Mouse (Mus musculus): Measurements from ENCODE around the gene Wscd2.

DNA sequence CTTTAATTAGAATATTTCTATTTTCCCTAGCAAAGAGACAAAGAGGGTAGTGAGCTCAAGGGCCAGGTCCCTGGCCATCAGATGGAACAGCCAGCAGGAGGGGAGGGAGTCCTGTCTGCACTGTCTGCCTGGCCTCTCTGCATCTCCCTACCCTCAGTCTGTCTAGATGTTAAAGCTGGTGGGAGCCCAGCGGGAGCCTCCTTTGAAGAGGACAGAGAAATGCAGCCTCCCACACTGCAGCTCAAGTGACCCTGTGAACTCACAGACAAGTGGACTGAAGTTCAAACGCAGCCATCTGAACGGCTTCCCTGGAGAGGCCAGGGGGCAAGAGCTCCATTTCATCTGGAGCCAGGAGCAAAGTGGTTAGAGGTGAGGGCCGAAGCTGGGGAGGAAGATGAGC, 36.8 kb upstream of the Wscd2 start:
- no peak for TF ChIP-seq CTCF (IDR thresholded peaks at IDR 0.05; ENCODE audit: control insufficient read depth, insufficient read depth, insufficient replicate concordance, low read depth, low read length)
- TF ChIP-seq POLR2A (IDR thresholded peaks at IDR 0.05; ENCODE audit: control insufficient read depth, low read depth, low read length) = no peak

All from testis, adult 2 months (tissue).